Mouse (Mus musculus) limb, embryonic 13.5 days (tissue): ENCODE measurements around the gene Mme. TPM values are rescaled to one million over a fixed set of nuclear protein-coding genes. Genes with fewer than 3 reads are reported as not detected.

ENCODE experiments used
- ATAC-seq: fragments of 200-750 bp; cut with Nextera tagmentation; 2 replicates; pipeline ENCODE4 v1.8.0; 2017; ENCODE audit warnings: low read depth, moderate number of reproducible peaks, moderate TSS enrichment; ENCODE audit not compliant: low FRiP score
- H3K27ac ChIP-seq: fragments of 300-500 bp; sonication (generic); 2 replicates; pipeline ENCODE4 v1.5.1; 2015; ENCODE audit warnings: inconsistent platforms, mild to moderate bottlenecking, moderate library complexity
- H3K27me3 ChIP-seq: fragments of 300-500 bp; sonication (generic); 2 replicates; pipeline ENCODE4 v1.6.1; 2015; ENCODE audit warnings: mild to moderate bottlenecking, inconsistent platforms
- H3K36me3 ChIP-seq: fragments of 300-500 bp; sonication (generic); 2 replicates; pipeline ENCODE4 v1.6.1; 2015; ENCODE audit warnings: inconsistent platforms, mild to moderate bottlenecking, moderate library complexity
- H3K4me1 ChIP-seq: fragments of 300-500 bp; sonication (generic); 2 replicates; pipeline ENCODE4 v1.6.1; 2015; ENCODE audit warnings: inconsistent platforms
- H3K4me2 ChIP-seq: fragments of 300-500 bp; sonication (generic); replicated peaks from 2 replicates; pipeline ENCODE4 v1.6.1; 2015; ENCODE audit warnings: inconsistent platforms, mild to moderate bottlenecking, moderate library complexity
- H3K4me3 ChIP-seq: fragments of 300-500 bp; sonication (generic); 2 replicates; pipeline ENCODE4 v1.5.1; 2015; ENCODE audit warnings: moderate library complexity, mild to moderate bottlenecking, inconsistent platforms
- H3K9ac ChIP-seq: fragments of 300-500 bp; sonication (generic); 2 replicates; pipeline ENCODE4 v1.6.1; 2015; ENCODE audit warnings: mild to moderate bottlenecking, inconsistent platforms
- H3K9me3 ChIP-seq: fragments of 300-500 bp; sonication (generic); 2 replicates; pipeline ENCODE4 v1.6.1; 2016; ENCODE audit warnings: inconsistent platforms
- WGBS: fragments of 180-500 bp; shearing (Covaris S2); methylation state at CpG from one replicate; pipeline ENCODE4 v1.1.7; 2015; 5-methylcytosine and 5-hydroxymethylcytosine counted together
- polyA plus RNA-seq: library from polyadenylated mRNA; unstranded; fragments of >200 nt; fragmentation: Nextera tagmentation; extraction: Ambion mirVana; gene quantifications from 2 replicates; pipeline ENCODE4 v1.2.1, GENCODE M21; 2015

Gene Mme
- polyA plus RNA-seq, 1 experiment from 2014 or later, result 47.6 TPM

DNA sequence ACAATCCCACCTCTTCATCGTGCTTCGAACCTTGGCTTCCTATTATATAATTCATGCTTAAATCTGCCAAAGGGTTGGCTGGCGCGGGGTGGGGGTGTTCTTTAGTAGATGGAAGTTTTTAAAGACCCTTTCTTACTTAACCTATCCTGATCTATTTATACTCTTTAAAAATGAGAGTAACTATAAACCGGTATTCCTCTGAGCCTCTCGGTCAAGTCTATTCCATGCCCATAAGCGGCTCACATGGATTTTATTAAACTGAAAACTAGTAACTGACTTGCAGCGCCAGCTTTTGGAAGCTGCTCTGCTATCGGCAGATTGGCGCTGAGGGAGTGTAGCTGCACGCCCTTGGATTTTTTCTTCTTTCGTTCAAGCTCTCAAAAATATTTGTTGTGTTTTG lies 55.1 kb downstream of the Mme start:
- ATAC-seq, result peak; percentile 26
- H3K4me1 ChIP-seq, result 0 out of 2 replicates have a peak, but pooled peaks cover 20% of the 10 kb centered on the region
- H3K27me3 ChIP-seq, result no peaks in the 10 kb centered on the region
- no peaks in the 10 kb centered on the region for H3K9me3 ChIP-seq
- 3% methylated on average over 12 of the region's 12 CpGs for WGBS
- H3K4me2 ChIP-seq, result peak overlapping the region; percentile 83
- peak overlapping the region; percentile 96 for H3K27ac ChIP-seq
- H3K4me3 ChIP-seq, result peak overlapping the region; percentile 79
- H3K9ac ChIP-seq, result peak overlapping the region; percentile 91
- no peaks in the 10 kb centered on the region; the same call in 1 of the 2 replicates for H3K36me3 ChIP-seq

- H3K4me2 ChIP-seq, result peak overlapping the region; percentile 51
These were observed 56.5 kb downstream of the Mme start for GRCm38 (mm10) chr3:63297787-63298186.

GRCm38 (mm10) chr3:63315211-63315760 lies 73.9 kb downstream of the Mme start:
- Histone ChIP-seq H3K9me3 (no peaks in the 10 kb centered on the region), H3K27me3 (no peaks in the 10 kb centered on the region), H3K4me1 (peaks cover 4% of the 10 kb centered on the region; the same call in 1 of the 2 replicates), H3K4me3 (no peak overlapping the region), H3K36me3 (no peaks in the 10 kb centered on the region), H3K4me2 (no peak overlapping the region), H3K9ac (no peak overlapping the region), H3K27ac (no peak overlapping the region)
- ATAC-seq, result no peak
- WGBS, result 53% methylated on average over 7 of the region's 7 CpGs

More at GRCm38 (mm10) chr3:63297787-63298186, 56.5 kb downstream of the Mme start:
- peak overlapping the region; percentile 19 for H3K4me3 ChIP-seq
- peak; percentile 66; the same call in 1 of the 2 replicates for ATAC-seq
- H3K27ac ChIP-seq, result no peak overlapping the region
- H3K9ac ChIP-seq, result no peak overlapping the region
- H3K9me3 ChIP-seq, result no peaks in the 10 kb centered on the region
- WGBS, result 4% methylated on average over 6 of the region's 6 CpGs
- no peaks in the 10 kb centered on the region for H3K27me3 ChIP-seq
- H3K36me3 ChIP-seq, result no peaks in the 10 kb centered on the region; the same call in 1 of the 2 replicates
- H3K4me1 ChIP-seq, result 0 out of 2 replicates have a peak, but pooled peaks cover 20% of the 10 kb centered on the region

GRCm38 (mm10) chr3:63317496-63317895 lies 76.2 kb downstream of the Mme start:
- Histone ChIP-seq H3K36me3 (no peaks in the 10 kb centered on the region), H3K4me3 (no peak overlapping the region), H3K4me2 (no peak overlapping the region), H3K27ac (no peak overlapping the region), H3K9ac (no peak overlapping the region), H3K9me3 (no peaks in the 10 kb centered on the region), H3K27me3 (no peaks in the 10 kb centered on the region), H3K4me1 (peaks cover 9% of the 10 kb centered on the region)
- ATAC-seq, result no peak
- 76% methylated on average over 3 of the region's 3 CpGs for whole genome bisulfite sequencing

DNA sequence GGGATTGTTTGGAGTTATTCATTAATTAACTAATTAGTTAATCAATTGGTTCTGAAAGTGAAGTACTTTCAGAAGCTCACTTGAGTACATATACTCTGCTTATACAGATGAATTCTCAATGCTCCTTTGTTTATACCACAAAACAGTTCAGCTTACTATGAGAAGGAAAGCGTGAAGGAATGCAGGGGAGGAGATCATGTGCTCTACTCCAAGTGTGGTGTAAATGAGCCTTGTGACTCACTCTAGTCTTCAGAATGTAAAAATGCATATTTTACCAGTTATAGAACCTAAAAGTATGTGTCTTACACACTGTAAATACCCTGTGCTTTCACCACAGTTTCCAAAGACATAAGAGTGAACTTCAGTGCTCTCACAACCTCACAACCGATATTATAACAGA lies 84.3 kb downstream of the Mme start:
- H3K9me3 ChIP-seq, result no peaks in the 10 kb centered on the region
- no peak for ATAC-seq
- 78% methylated on average over 2 of the region's 2 CpGs for WGBS
- no peak overlapping the region for H3K9ac ChIP-seq
- no peak overlapping the region for H3K4me2 ChIP-seq
- H3K4me1 ChIP-seq, result peaks cover 16% of the 10 kb centered on the region; the same call in 1 of the 2 replicates
- H3K27me3 ChIP-seq, result no peaks in the 10 kb centered on the region
- H3K36me3 ChIP-seq, result no peaks in the 10 kb centered on the region
- H3K27ac ChIP-seq, result no peak overlapping the region
- no peak overlapping the region for H3K4me3 ChIP-seq

DNA sequence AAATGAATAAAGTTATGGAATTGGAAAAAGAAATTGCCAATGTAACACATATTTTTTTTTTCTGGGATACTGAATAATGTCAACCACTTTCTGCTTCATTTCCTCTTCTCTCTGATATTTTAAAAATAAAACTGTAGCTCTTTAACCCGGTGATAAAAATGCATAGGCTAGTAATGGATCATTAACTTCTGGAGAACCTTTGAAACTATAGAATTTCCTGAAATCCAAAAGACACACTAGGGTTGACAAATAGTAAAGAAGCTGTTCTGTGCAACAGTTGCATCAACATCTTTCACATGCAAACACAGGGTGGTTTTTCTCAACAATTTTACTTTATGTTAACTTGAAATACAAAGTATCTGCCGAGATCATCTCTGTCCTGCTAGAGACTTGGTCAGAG lies 98.8 kb downstream of the Mme start:
- H3K9ac ChIP-seq, result no peak overlapping the region
- no peaks in the 10 kb centered on the region for H3K27me3 ChIP-seq
- peaks cover 12% of the 10 kb centered on the region for H3K36me3 ChIP-seq
- H3K4me2 ChIP-seq, result no peak overlapping the region
- peaks cover 5% of the 10 kb centered on the region; the same call in 1 of the 2 replicates for H3K4me1 ChIP-seq
- 56% methylated on average over 2 of the region's 2 CpGs for WGBS
- no peak overlapping the region for H3K27ac ChIP-seq
- H3K4me3 ChIP-seq, result no peak overlapping the region
- no peak for ATAC-seq
- H3K9me3 ChIP-seq, result no peaks in the 10 kb centered on the region

GRCm38 (mm10) chr3:63340546-63340945 lies 99.2 kb downstream of the Mme start:
- Histone ChIP-seq H3K27ac (no peak overlapping the region), H3K4me3 (no peak overlapping the region), H3K9ac (no peak overlapping the region), H3K4me2 (no peak overlapping the region), H3K27me3 (no peaks in the 10 kb centered on the region), H3K9me3 (no peaks in the 10 kb centered on the region), H3K4me1 (peaks cover 7% of the 10 kb centered on the region; the same call in 1 of the 2 replicates), H3K36me3 (peaks cover 12% of the 10 kb centered on the region)
- 60% methylated on average over 3 of the region's 3 CpGs for WGBS
- no peak for ATAC-seq

DNA sequence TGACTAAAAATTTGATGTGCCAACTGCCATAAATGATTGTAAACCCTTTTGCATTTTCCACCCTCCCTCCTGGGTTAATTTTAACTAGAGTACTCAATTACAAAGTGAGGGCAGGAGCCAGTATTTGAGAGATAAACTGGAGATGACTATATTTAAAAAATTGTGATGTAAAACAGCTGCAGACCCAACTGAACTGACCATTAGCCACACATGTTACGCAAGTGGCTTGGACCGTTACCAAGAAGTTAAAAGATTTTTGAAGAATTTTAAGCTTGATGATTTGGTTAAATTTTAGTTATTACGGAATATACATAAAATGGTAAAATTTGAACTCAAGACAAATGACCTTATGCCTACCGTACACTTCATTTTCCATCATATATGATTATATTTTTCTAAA lies 100.1 kb downstream of the Mme start:
- H3K36me3 ChIP-seq, result peaks cover 12% of the 10 kb centered on the region
- H3K4me1 ChIP-seq, result peaks cover 7% of the 10 kb centered on the region; the same call in 1 of the 2 replicates
- H3K4me2 ChIP-seq, result no peak overlapping the region
- no peak overlapping the region for H3K9ac ChIP-seq
- H3K27me3 ChIP-seq, result no peaks in the 10 kb centered on the region
- H3K27ac ChIP-seq, result no peak overlapping the region
- no peaks in the 10 kb centered on the region for H3K9me3 ChIP-seq
- 95% methylated on average over 4 of the region's 4 CpGs for WGBS
- no peak for ATAC-seq
- no peak overlapping the region for H3K4me3 ChIP-seq

GRCm38 (mm10) chr3:63344998-63345397 lies 103.7 kb downstream of the Mme start:
- Histone ChIP-seq H3K4me3 (no peak overlapping the region), H3K36me3 (peaks cover 23% of the 10 kb centered on the region), H3K27ac (no peak overlapping the region), H3K9me3 (no peaks in the 10 kb centered on the region), H3K4me2 (no peak overlapping the region), H3K9ac (no peak overlapping the region), H3K27me3 (no peaks in the 10 kb centered on the region), H3K4me1 (peaks cover 7% of the 10 kb centered on the region; the same call in 1 of the 2 replicates)
- WGBS, result 32% methylated on average over 5 of the region's 5 CpGs
- peak; percentile 76 for ATAC-seq

DNA sequence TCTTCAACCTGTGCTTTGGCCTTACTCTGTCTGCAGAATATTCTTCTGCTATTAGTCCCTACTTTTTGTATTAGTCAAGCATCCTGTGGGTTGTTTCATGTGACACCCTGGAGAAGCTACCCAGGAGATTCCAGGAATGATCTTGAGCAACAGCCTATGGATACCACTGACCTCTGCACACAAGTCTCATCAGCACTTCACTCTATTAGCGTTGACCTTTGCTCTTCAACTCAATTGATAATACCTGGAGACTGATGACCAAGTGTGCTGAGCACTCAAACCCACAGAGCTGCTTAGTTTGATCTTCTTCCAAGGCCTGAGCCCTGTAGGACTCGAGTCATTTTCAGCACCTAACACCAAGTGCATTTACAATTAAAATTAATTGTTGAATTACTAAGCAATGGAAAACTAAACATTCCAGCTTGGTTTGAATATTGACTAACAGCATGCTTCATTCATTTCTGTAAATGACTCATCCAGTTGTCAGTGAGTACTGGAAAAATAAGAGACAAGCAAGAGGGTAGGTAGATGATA lies 107.6 kb downstream of the Mme start:
- ATAC-seq, result no peak
- WGBS, result 78% methylated on average over 2 of the region's 2 CpGs
- Histone ChIP-seq H3K27me3 (no peaks in the 10 kb centered on the region), H3K9me3 (no peaks in the 10 kb centered on the region), H3K27ac (no peak overlapping the region), H3K9ac (no peak overlapping the region), H3K4me3 (no peak overlapping the region), H3K4me2 (no peak overlapping the region), H3K36me3 (peaks cover 16% of the 10 kb centered on the region), H3K4me1 (peaks cover 16% of the 10 kb centered on the region)

DNA sequence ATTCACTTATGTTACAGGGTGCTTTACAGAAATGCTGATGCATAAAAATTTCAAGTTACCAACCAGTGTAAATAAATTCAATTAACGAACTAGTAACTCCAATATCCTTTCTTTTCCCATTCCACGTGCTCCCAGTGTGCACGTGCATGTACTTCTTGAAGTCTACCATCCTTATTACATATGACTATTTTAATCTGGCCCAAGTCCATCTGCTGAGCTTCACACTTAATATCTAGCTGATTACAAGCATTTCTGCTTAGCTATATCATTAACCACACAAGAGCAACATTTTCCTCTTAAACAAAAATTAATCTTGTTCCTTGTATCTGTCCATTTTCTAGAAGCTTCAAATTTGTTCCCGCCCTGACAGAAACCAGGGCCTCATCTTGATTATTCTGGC lies 108.9 kb downstream of the Mme start:
- no peak for ATAC-seq
- Histone ChIP-seq H3K36me3 (peaks cover 24% of the 10 kb centered on the region), H3K9ac (no peak overlapping the region), H3K4me1 (peaks cover 9% of the 10 kb centered on the region), H3K4me2 (no peak overlapping the region), H3K4me3 (no peak overlapping the region), H3K27me3 (no peaks in the 10 kb centered on the region), H3K9me3 (no peaks in the 10 kb centered on the region), H3K27ac (no peak overlapping the region)
- 84% methylated on average over 4 of the region's 4 CpGs for WGBS

GRCm38 (mm10) chr3:63350704-63351103 lies 109.4 kb downstream of the Mme start:
- ATAC-seq, result no peak
- WGBS, result 67% methylated on average over 3 of the region's 3 CpGs
- no peak overlapping the region for H3K9ac ChIP-seq

More at GRCm38 (mm10) chr3:63350704-63351103, 109.4 kb downstream of the Mme start:
- Histone ChIP-seq H3K9me3 (no peaks in the 10 kb centered on the region), H3K4me3 (no peak overlapping the region), H3K36me3 (peaks cover 24% of the 10 kb centered on the region), H3K4me1 (peaks cover 9% of the 10 kb centered on the region), H3K27ac (no peak overlapping the region), H3K27me3 (no peaks in the 10 kb centered on the region), H3K4me2 (no peak overlapping the region)
